Mouse (Mus musculus): ENCODE measurements at regions not wholly inside any gene's neighbourhood (a gene's known extent, or its start where the extent isn't known, plus 50 kb on each side); places are given as distances from the start of the nearest gene placed in this dataset.

- peak; percentile 32; the same call in 1 of the 2 replicates for TF ChIP-seq CTCF (IDR thresholded peaks at IDR 0.05; ENCODE audit: low read depth)
- no peak for TF ChIP-seq EP300 (IDR thresholded peaks at IDR 0.05; ENCODE audit: low read depth)
These were observed 129.1 kb upstream of the Daam1 start for GRCm38 (mm10) chr12:71701753-71702152.

Measured in liver, embryonic 14.5 days (tissue).